Mouse (Mus musculus) urinary bladder, postnatal 10 days (tissue): ENCODE measurements around the gene Prss23.

Source experiments
- DNase-seq: peaks from one replicate; pipeline ENCODE4 v3.0.0; 2022; ENCODE audit warnings: low spot score

Prss23 gene

DNA sequence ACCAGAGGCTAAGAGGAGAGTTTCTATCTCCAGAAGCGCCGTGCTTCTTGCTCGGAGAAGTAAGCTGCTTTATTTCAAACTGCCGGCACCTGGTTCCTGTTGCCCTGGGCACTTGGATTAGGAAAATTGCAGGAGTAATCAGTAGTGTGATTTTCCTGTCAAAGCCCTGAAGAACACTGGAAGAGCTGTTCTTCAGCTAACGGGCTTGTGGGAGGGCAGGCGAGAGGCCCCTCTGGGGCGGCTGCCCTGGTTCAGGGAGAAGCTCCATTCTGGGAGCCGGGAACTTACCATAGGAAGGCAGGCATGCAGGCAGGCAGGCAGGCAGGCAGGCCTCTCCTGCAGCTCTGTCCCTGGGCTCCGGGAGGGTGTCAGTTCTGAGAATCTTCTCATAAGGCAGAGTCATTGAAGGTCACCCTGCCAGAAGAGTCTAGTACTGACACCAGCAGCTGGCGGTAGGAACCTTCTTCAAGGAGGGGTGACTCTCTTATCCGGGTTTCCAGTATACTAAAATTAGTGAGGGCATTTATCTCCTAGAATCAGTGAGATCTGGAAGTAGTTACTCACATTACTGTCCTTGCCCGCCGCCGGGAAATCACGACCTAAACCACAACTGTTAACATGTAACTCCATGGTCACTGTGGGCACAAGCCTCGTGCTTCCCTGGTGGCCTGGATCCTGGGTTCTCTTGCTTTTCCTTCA, at the start of gene Prss23:
Prss23 (minus strand) TSS at position 457 of the 699 bp plus-strand sequence.
- DNase-seq: no peak

DNA sequence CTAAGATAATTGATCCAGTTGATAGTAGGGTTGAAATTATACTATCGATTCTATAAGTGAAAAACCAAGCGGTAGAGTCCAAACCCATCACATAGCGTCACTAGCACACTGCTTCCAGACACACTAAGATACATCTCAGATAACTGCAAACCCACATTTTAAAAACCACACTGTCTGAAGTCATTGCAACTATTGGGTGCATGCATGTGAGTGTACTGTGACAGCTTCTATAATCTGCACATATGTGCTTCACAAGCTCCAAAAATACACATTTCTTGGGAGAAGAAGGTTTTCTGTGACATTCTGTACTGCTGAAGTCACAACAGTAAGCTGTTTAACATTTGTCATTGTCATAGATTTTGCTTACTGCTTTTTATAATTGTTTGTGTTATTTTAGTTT, 49.1 kb upstream of the Prss23 start:
- no peak for DNase-seq

DNA sequence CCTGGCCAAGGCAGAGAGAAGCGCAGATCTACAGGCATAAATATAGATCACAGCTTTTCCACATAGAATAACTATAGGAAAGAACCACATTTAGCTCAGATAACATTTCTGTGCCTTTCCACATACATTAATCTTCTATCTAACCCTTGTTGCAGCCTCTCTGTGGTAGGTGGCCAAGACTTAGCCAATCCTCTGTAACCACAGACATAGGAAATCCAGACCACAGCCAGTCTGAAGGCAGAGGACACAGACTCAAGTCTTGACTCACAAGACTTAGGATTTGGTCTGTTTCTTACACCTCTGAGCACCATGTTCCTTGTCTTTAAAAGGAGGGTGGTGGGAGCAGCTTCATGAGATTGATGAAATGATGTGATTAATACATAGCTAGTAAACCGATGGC, 37.6 kb upstream of the Prss23 start:
- no peak for DNase-seq

DNA sequence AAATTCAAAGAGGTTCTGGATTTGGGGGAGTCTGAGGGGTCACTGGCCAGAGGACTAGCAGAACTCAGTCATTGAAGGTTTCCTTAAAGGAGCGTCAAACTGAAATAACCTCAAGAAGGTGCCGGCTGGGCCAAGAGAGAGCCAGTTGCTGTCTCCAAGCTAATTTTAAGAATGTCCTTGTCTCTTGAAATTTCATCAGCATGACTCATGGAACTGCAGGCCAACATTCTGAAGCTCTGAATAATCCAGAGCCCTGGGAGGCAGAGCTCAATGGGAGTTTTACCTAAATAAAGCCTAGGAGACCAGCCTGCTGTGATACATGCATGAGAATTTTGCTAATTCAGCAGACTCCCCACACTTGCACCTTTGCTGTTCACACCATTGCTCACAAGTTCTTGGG, 36.5 kb upstream of the Prss23 start:
- DNase-seq: no peak

DNA sequence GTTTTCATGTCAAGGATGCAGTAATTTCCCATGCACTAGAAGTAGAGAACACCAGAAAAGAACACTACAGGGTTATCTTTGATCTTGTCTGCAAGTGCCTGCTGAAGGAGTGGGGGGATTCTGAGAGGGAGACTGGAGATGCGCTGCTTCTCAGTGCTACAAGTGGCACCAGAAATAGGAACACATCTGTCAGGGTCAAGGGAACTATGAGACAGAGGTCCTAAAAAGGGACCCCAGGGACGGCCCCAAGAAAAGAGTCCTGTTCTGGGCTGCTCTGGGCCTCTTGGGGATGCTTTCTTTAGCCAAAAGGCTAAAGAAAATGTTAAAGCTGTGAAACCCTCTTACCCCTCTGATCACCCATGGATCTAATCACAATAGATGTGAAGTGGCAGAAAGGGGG, 35.2 kb upstream of the Prss23 start:
- no peak for DNase-seq

DNA sequence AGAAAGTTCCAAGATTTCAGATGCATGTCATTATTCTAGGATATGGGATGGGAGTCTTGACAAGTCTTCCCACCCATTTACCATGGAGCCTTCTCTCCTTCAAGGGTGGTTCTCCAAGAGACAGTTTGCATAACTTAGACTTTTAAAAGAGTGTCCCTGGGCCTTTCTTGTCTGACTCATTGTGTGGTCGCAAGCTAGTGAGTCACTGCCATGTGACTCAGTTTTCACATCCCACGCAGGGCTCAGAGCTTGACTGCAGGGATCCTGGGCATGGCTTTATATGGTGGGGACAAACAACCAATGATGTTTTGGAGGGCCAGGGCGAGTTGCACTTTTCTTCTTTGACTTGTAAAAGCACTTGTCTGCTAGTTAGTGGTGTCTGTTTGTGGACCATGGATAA, 34.0 kb upstream of the Prss23 start:
- no peak for DNase-seq

DNA sequence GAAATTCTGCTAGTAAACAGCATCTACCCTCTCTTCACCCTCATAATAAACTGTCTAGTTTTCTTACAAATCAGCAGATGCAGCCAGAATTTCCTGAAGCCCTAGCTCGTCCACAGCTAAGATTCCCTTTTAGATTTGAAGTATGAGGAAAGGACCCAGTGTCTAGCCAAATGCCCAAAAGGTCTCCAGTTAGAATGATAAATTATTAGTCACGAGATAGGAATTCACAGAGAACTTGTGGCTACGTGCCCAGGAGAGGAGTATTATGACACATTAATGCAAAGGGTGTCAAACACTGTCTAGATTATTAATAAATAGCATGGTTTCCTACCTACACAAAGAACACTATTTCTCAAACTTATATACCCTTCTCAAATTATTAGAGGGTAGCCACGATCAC, 32.6 kb upstream of the Prss23 start:
- DNase-seq: no peak

DNA sequence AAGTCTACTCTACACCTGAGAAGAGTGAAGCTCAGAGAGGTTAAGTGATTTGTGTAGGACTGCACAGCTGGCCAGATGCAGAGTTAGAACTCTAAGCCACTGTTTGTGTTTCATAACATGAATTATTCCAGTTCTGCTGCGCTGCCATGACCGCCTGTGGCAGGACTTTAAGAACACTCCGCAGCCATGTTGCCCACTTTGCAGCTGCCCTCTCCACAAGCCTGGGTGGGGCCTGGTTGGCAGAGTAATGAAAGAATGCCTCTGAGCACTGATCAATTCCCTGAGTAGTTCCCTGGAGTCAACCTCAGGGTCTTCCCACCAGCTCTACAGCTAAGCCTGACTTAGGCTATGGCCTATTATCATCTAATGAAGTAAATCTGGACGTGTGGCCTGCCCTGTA, 32.1 kb upstream of the Prss23 start:
- no peak for DNase-seq

DNA sequence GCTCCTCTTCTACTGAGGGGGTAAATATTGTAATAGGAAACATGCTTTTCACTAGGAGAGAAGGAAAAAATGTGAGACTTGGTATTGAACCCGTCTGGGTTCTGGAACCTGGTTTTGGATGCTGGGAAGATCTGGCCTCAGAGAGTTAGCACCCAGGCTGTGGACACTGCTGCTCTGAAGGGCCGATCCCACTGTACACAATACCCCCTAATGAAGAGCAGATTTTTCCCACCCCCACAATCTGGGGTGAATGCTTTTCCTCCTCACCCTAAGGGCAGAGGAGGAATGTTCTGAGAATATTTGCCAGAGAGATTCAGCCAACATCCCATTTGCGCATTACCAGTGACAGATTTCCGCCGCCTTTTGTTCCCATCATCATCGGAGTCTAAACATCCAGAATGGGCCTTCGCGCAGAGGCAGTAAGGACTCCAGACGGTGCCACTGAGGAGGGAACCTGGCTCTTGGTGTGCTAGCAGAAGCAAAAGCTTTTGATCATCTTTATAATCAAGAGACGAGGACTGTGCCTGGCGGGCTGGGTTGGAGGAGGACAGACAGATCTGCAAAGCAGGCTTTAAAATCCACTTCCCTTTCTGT, 31.6 kb upstream of the Prss23 start:
- DNase-seq: no peak

DNA sequence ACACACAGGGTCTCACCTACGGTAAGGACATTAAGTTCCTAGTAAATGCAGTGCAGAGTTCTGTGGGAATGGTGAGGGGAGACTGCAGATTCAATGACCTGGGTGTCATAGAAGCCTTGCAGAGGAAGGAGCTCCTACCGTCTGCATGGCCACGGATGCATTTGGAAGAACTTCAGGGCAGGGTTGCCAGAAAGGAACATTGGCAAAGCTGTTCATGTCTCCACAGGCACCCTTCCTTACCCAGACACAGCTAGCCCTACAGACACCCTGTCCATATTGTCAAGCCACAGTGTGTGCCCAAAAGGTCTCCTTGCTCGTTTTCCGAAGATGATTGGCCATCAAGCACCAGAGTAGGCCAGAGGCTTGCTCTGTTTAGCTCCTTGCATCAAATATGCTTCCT, 30.1 kb upstream of the Prss23 start:
- DNase-seq: no peak

DNA sequence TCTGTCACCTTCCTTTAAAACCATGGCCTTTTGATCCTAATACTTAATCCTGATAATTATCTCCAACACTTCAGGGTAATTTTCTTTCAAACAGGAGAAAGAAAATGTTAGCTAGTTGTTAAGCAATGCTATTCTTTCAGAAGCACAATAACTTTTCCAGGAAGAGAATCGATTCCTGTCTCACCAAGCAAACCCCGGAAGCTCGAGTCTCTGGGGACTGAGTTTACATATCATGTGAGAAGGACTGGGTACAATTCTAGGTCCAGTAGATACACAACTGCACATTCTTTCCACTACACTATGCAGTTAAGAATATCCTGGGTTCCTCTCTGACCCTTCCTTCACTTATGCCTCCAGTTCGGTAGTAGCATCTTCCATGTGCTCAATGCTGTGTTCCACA, 29.7 kb upstream of the Prss23 start:
- no peak for DNase-seq

DNA sequence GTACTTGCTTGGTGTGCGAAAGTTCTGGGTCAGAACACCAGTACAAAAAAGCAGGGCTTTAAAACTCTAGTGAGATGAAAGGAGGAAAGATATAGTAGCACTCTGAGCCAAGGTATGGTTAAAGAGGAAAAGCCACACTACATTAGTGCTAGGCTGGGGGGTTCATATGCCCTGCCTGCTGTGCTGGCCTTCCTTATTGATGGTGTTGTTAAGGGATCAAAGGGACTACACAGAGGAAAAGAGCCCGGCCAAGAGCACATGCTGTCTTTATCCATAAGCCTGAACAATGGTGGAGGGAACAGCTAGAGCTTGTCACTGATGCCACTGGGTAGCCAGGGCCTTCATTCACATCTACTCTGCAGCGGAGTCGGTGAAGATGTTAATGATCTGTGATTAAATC, 28.2 kb upstream of the Prss23 start:
- no peak for DNase-seq

DNA sequence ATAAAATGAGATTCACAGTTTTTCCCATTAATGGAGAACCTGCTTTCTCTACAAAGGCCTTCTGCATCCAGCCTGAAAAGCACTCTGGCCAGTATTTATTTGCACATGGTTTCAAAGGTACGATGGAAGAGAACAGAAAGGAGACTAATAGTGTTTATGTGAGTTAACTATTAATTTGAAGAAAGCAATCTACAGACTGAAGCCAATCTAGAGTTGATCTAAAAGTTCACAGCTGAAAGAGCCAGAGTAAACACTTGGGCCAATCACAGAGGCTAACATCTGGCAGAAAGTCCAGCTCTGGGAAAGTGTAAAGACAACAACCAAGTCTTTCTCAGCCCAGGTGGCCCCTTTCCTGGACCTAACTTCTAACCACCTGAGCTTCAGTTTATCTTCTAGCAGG, 27.1 kb upstream of the Prss23 start:
- no peak for DNase-seq

DNA sequence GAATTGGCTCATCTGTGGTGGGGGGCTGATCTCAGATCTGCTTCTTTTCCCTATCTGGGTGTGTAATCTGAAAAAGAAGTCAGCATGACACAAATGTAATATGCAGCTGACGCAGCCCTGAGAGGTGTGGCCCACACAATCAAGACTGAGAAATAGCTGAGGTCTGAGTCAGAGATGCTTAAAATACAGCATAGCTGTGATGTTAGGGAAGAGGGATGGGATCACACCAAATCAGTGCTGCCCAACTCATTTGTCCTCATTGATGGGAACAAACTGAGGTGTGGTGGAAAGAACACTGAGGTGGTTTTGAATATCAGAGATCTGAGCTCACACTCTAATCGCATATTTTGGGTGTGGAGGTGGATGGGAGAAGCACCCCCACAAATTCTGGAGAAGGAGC, 14.0 kb upstream of the Prss23 start:
- no peak for DNase-seq

DNA sequence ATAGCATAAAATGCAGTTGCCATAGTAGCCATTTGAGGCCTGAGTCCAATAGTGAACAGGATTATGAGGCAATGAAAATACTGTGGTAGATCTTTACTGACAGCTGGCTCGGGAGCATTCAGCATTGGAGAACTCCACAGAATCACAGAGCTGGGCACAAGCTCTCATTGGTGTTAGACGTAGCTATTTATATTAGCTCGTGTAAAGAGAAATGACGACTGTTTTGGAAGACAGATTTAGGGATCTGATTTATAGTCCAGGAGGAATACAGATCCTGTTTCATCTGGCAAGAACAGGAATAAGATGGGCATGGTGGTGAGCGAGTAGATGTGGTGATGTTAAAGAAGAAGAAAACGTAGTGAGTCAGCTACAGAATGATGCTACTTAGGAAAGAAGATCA, 12.4 kb upstream of the Prss23 start:
- DNase-seq: no peak

DNA sequence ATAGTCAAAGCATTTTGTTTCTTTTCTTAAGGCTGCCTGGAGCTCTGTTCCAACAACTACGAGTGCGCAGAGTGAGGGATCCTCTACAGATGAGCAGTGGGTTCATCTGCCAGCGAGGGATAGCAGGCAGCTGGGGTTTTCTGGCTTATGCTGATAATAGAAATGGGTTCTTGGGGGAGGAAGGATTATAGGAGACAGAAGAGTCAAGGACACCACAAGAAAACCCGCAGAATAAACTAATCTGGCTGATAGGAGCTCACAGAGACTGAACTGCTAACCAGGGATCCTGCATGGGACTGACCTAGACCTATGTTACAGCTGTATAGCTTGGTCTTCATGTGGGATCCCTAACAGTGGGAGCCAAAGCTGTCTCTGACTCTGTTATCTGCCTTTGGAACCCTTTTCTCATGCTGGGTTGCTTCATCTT, 456 bp upstream of the Prss23 start:
- DNase-seq: no peak

DNA sequence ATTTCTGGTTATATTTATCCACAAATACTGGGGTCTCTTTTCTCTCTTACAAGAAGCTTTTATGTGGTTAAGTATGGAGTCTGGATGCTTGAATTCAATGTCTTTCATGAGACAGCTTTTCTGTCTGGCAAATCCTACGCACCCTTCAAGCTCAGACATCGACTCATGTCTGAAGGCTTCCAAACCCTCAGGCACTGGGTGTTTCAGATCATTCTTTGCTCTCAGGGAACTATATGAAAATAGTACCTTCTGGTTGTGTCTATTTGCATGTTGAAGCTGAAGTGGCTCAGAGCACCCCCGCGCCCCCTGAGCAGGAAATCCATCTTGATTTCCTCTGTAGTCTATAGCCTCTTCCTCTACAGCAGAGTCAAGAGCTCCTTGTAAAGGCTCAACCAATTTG, 3.2 kb downstream of the Prss23 start:
- DNase-seq: no peak

DNA sequence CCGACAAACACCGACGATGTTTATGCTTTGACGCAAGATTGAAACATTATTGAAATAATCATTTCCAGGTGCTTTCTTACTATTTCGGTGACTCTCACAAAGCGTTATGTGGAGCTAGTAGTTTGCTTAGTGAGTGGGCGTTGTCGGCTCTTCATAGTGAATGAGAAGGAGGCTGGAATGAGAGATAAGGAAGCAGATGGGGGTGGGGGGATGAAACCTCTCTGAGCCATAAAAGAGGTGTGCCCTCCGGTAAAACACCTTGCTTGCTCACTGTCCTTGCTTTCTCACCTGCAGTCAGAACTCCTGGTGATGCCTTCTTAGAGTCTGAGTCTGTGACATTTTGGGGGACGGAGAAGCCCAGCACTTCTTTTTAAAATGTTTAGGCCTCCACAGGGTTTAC, 4.8 kb downstream of the Prss23 start:
- DNase-seq: no peak

DNA sequence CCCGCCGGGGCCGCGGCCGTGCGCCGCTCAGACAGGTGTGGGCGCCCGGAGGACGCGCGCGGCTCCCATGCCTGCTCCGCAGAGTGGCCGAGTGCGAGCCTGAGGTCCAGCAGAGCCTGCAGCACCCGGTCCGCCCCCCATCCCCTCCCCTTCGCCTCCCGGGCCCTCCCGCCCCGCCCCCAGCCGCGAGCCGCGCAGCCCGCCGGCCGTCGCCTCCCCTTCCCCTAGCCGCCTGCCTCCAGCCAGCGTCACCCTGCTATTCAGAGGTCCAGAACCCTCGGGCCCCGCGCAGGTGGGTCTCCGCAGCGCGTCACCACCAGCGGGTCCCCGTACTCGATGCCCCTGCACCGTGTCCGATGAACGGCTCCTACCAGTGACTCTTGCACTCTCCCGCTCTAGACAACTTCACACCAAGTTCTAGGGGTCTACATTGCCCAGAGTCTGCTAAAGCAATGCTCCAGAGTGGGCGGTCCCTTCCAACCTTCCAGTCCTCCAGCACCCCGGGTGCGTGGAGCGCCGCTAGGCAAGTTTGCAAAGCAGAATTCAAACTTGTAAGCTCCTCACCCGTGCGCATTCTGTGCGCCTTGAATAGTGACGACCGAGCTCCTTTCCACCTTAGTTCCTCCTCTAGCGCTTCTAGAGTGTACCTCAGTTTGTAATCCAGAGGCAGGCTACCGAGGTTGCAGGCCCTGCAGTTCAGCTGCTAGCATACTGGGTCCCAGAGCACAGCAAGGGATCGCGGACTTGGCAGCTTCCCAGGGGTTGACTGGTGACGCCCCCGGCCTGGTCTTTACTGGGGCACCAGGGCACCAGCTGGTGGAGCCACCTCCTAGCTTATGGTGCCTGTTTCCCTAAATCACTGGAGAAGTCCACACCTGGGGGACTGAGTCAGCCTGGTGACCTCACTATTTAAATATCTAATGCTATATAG, 9.3 kb downstream of the Prss23 start:
- peak; percentile 28 for DNase-seq

DNA sequence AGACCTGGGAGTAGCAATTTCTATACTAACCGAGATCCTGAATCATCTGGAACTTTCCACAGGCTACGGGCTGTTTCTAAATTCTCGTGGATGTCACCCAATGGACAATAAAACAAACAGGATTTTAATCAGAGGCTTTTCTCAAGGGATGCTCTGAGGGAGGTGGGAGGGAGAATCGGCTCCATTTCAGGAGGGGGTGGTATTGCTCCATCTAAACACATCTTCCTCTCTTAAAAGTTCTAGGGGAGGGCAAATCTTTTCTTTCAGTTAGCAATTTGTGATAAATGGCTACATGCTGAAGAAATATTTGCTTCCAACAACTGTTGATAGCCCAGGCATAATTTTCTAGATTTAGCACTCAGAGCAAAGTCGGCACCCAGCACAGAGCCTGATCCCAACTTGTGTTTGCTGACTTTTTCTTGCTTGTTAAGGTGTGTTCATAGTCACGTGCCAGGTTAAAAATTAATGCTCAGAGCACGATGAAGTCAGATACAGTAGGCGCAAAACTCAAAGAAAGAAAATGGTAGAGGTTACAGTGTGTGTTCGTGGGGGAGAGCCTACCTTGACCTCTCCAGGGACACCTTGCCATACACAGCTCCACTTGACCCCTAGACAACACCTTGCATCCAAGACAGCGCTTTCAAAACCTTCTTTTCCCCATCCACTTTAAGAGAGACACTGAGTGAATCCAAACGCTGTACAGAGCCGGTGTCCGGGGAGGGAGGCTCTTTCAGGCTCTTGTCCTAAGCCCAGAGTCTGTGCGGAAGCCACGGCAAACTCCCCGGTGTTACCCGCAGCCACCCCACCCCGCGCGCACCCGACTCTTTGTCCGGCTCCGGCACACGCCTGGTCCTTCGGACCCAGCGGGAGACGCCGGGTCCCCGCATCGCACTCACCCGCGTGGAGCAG, 10.2 kb downstream of the Prss23 start:
- no peak for DNase-seq

DNA sequence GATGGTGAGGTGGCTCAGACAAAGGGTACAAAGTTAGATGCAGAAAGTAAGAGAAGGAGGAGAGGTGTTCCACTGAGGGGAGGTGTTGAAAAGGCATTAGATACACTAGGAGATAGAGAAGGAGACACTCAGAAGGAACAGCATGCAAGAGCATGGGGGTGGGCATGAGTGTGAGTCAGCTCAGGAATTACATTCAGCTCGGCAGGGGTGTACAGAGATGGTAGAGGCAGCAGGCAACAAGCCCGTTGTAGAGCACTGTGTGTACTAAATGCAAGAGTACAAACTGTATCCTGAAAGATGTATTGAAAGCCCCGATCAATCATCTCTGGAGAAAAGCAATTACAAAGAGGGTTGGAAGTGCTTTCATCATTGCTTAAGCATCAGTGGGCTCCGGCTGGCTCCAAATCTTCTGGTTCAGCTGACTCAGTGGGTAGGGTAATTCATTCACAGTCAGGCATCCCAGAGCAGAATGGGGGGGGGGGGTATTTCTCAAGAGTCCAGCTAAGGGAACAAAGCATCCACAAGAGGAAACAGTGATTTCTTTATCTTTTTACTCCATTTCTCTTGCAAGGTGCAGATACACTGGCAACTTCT, 15.0 kb downstream of the Prss23 start:
- DNase-seq: no peak

DNA sequence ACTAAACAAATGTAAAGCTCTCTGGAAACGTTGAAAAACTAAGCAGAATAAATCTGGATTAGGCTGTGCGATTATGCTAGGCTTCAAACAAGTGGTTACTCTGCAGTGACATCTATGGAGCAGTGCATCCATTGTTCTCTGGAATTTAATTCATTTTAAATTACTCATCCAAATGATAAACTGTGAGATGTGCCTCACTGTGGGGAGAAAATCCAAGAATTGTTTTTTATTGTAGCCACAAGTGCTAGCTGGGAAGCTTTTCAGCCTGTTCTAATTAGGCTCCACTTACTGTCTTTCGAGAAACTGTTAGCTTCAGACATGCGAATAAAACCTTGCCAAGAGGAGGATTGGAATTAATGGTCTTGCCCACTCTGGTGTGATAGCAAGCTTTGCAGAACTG, 18.3 kb downstream of the Prss23 start:
- no peak for DNase-seq
